Comparison of ENCODE assay signal across 25 mouse cellular contexts in the genomic region with DNA sequence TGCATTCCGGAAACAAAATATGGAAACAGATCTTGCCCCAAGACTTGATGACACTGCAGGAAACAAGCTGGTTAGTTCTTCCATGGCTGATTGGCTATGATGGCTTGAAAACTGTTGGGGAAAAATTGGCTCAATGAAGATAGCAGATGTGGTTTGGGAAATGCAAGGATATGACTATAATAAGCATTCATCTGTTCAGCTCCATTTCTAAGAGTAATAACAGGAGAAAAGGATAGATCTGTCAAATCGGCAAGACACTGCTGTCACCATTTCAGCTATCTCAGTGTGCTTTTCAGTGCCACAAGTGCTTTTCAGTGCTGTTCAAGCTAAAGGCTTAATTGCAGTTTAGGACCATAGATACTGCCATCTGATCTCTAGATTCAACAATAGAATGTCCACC.
DNase-seq lines count a peak whose midpoint lies in the region; ATAC-seq lines count a peak whose summit lies in the region.
"Had no signal": no experiment of that assay in that cellular context is flagged by ENCODE, and none has a peak within 500 bp of the region (broad histone marks: within the 10 kb centered on the region; RNA-seq: fewer than 3 reads in every experiment).

No protein-coding gene starts in this region.

- 89% methylated on average over 2 of the region's 2 CpGs for WGBS in heart, embryonic 11.5 days (ENCODE audit: insufficient replicate concordance)

- no peaks in the 10 kb centered on the region for H3K9me3 ChIP-seq in heart, embryonic 11.5 days (replicated peaks; ENCODE audit: control insufficient read depth, low read length)
- H3K9me3 ChIP-seq: embryonic facial prominence, embryonic 10.5 days; embryonic facial prominence, embryonic 13.5 days; forebrain, embryonic 13.5 days; heart, embryonic 13.5 days; hindbrain, embryonic 12.5 days; hindbrain, embryonic 15.5 days had no signal

- H3K9ac ChIP-seq in heart, embryonic 11.5 days (ENCODE audit: low read depth, low read length) = no peak overlapping the region
- H3K9ac ChIP-seq: embryonic facial prominence, embryonic 13.5 days; forebrain, embryonic 13.5 days; heart, embryonic 13.5 days; hindbrain, embryonic 12.5 days; hindbrain, embryonic 15.5 days had no signal

- no peak overlapping the region for H3K27ac ChIP-seq in heart, embryonic 11.5 days (ENCODE audit: low read depth, low read length)
- H3K27ac ChIP-seq: embryonic facial prominence, embryonic 10.5 days; embryonic facial prominence, embryonic 13.5 days; forebrain, embryonic 13.5 days; heart, embryonic 13.5 days; hindbrain, embryonic 12.5 days; hindbrain, embryonic 15.5 days had no signal

- no peak for DNase-seq in frontal cortex, postnatal 14 days (ENCODE audit: low spot score in 2 of 2)
- peak; percentile 2 to 3 for DNase-seq in layer of hippocampus, adult 8-10 months (ENCODE audit: low spot score in 2 of 2)
- no peak for DNase-seq in layer of hippocampus, postnatal 25 days (ENCODE audit: extremely low spot score in 1 of 2, low spot score in 1 of 2)
- DNase-seq in brain, embryonic 18.5 days (ENCODE audit: low read depth, low spot score) = peak; percentile 1
- DNase-seq in telencephalon, adult 2 months (ENCODE audit: low read depth, low spot score) = peak; percentile 13
- DNase-seq in adrenal gland, postnatal 14 days = no peak
- DNase-seq: adrenal gland, adult 2 months; adrenal gland, postnatal 25 days; cerebellum, adult 11-12 months; cerebellum, adult 8-10 months; cerebellum, postnatal 10 days; cerebellum, postnatal 36 days; embryo, embryonic 11 days; gastrocnemius, postnatal 25 days; heart, adult 18-20 months had no signal

- H3K27me3 ChIP-seq in heart, embryonic 11.5 days (ENCODE audit: control insufficient read depth, insufficient read depth, low read length) = no peaks in the 10 kb centered on the region
- H3K27me3 ChIP-seq: embryonic facial prominence, embryonic 13.5 days; forebrain, embryonic 13.5 days; heart, embryonic 13.5 days; hindbrain, embryonic 12.5 days; hindbrain, embryonic 15.5 days had no signal

- no peak overlapping the region for H3K4me3 ChIP-seq in heart, embryonic 11.5 days (ENCODE audit: low read depth, low read length)
- H3K4me3 ChIP-seq: embryonic facial prominence, embryonic 10.5 days; embryonic facial prominence, embryonic 13.5 days; erythroblast, embryonic 14.5 days; forebrain, embryonic 13.5 days; heart, embryonic 13.5 days; hindbrain, embryonic 12.5 days; hindbrain, embryonic 15.5 days had no signal

- ATAC-seq in frontal cortex, adult (ENCODE audit: low TSS enrichment) = peak; percentile 76
- no peak for ATAC-seq in heart, embryonic 11.5 days (replicated peaks; ENCODE audit: insufficient number of reproducible peaks, low FRiP score, low TSS enrichment)
- ATAC-seq: CD4-positive, CD25-positive, alpha-beta regulatory T cell, adult 4 months; forebrain, embryonic 13.5 days had no signal

- H3K4me1 ChIP-seq in heart, embryonic 11.5 days (ENCODE audit: control insufficient read depth, insufficient read depth, low read length) = no peaks in the 10 kb centered on the region
- H3K4me1 ChIP-seq: embryonic facial prominence, embryonic 10.5 days; embryonic facial prominence, embryonic 13.5 days; forebrain, embryonic 13.5 days; heart, embryonic 13.5 days; hindbrain, embryonic 12.5 days; hindbrain, embryonic 15.5 days had no signal

- H3K4me2 ChIP-seq in heart, embryonic 11.5 days = no peak overlapping the region
- H3K4me2 ChIP-seq: embryonic facial prominence, embryonic 13.5 days; forebrain, embryonic 13.5 days; heart, embryonic 13.5 days; hindbrain, embryonic 12.5 days; hindbrain, embryonic 15.5 days had no signal

- H3K36me3 ChIP-seq in heart, embryonic 11.5 days (ENCODE audit: control insufficient read depth, insufficient read depth, low read length) = no peaks in the 10 kb centered on the region
- H3K36me3 ChIP-seq: embryonic facial prominence, embryonic 10.5 days; embryonic facial prominence, embryonic 13.5 days; heart, embryonic 13.5 days; hindbrain, embryonic 12.5 days; hindbrain, embryonic 15.5 days had no signal

Comparison
In these comparisons a context has a peak if more than half of its experiments do, and no peak if none do; other contexts are left out.
1. DNase-seq: peak in layer of hippocampus, adult 8-10 months (2 of 2), brain, embryonic 18.5 days (single experiment) and telencephalon, adult 2 months (single experiment); none in frontal cortex, postnatal 14 days (0 of 2), layer of hippocampus, postnatal 25 days (0 of 2) and adrenal gland, postnatal 14 days (single experiment).